Mouse (Mus musculus): ENCODE measurements at regions not wholly inside any gene's neighbourhood (a gene's known extent, or its start where the extent isn't known, plus 50 kb on each side); places are given as distances from the start of the nearest gene placed in this dataset.

- CTCF ChIA-PET, result no interaction called here
Measured at GRCm38 (mm10) chr2:84264485-84264884, 160.7 kb downstream of the Calcrl start.

- CTCF ChIA-PET, result no interaction called here
Measured at GRCm38 (mm10) chr2:84265002-84265401, 160.2 kb downstream of the Calcrl start.

GRCm38 (mm10) chr2:84266158-84266557 is 159.1 kb downstream of the Calcrl start:
- CTCF ChIA-PET, result no interaction called here

- CTCF ChIA-PET, result no interaction called here
Measured at GRCm38 (mm10) chr2:84266883-84267554, 158.2 kb downstream of the Calcrl start.

- CTCF ChIA-PET, result no interaction called here
Measured at GRCm38 (mm10) chr2:84274038-84274724, 151.0 kb downstream of the Calcrl start.

- CTCF ChIA-PET, result no interaction called here
Measured at GRCm38 (mm10) chr2:84277181-84277580, 148.0 kb downstream of the Calcrl start.
